Mouse (Mus musculus) brain, embryonic 14.5 days (tissue): Measurements from ENCODE around the gene Fstl4.

Experiments used
- CTCF ChIP-seq: fragments of 200-500 bp; IDR thresholded peaks from 2 replicates; pipeline ENCODE4 v1.5.1; 2012; ENCODE audit warnings: inconsistent platforms, mild to moderate bottlenecking, moderate library complexity, borderline replicate concordance; ENCODE audit not compliant: insufficient read depth, insufficient read length; ENCODE audit errors: extremely low read depth
- POLR2A ChIP-seq: fragments of 200-500 bp; IDR thresholded peaks from 2 replicates; pipeline ENCODE4 v1.6.1; 2012; ENCODE audit warnings: mild to moderate bottlenecking, inconsistent platforms, borderline replicate concordance; ENCODE audit not compliant: poor library complexity, insufficient read depth, insufficient read length, severe bottlenecking; ENCODE audit errors: extremely low read depth

- TF ChIP-seq CTCF (no peak), POLR2A (no peak)
These were observed 419.6 kb downstream of the Fstl4 start for GRCm38 (mm10) chr11:53184046-53184445.
